Mouse (Mus musculus): ENCODE results near the gene Wipf1.

Gene Wipf1

DNA sequence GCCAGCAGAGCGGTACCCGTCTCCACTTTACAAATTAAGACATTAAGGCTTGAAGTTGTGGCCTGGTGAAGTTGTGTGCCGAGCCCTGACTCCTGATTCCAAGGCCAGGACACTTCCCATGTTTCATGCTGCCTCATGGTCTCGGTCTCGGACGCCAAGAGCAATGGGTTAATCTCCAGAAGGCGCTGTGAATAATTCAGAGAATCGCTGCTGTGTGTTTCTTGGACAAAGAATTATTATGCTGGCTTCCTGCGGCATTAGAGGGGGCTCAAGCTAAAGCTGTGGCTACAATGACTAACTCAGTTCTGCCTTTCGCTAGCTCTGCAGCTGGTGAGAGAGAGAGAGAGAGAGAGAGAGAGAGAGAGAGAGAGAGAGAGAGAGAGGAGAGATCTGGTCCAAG is 85.5 kb downstream of the Wipf1 start:
- CTCF ChIA-PET: no interaction called here

DNA sequence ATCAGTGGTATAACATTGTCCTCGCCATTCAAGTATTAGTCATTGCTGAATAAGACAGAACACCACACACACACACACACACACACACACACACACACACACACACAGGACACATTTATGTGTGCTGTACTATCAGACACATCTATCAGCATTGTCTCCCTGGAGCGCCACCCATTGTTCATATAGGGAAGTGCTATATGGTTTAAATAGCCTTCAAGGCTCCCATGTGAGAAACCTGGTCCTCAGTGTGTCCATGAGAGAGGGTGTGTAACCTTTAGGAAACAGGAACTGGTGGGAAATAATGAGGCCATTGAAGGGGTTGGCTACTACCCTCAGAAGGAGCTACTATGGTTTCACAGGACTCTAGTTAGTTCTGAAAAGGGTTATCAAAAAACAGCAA is 87.5 kb downstream of the Wipf1 start:
- CTCF ChIA-PET: no interaction called here

DNA sequence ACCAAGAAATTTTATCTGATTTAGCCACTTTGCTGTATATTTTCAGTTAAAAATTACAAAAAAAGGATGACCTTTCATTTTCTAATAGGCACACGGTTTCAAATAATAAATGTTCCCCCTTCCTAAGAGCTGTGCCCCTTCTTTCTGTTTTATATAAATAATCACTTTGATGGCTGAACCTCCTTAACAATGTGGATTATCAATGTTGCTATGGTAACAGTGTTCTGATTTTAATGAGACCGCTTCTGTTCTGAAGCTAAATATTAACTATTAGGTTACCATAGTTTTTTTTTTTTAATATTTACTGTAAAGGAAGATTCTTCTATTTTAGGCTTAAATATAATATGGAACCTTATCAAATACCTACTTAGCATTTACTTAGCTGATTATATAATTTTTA is 89.2 kb downstream of the Wipf1 start:
- CTCF ChIA-PET: interaction anchor here (0.6 to 0.7 kb wide), 3 partner anchors 10 to 491 kb away, joined by 3 to 6 read pairs (median 4); no protein-coding TSS in a partner anchor

DNA sequence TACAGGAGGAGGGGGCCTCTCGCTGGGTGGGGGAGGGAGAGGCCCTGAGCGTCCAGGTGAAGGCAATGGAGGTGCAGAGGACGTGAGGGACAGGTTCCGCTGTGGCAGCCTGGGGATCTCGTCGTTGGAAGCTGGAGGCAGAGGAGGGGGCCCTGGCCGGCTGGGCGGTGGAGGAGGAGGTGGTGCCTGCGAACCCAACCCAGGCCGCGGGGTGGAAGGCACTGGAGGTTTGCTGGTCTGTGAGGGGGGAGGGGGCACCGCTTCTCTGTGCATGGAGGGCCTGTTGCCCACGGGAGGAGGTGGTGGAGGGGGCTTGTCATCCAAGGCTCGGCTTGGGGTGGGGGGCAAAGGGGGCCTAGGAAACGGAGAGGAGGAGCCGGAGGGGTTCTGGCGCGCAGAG is 92.6 kb downstream of the Wipf1 start:
- CTCF ChIA-PET: no interaction called here

GRCm38 (mm10) chr2:73435847-73436246 is 93.7 kb downstream of the Wipf1 start:
- CTCF ChIA-PET: no interaction called here

- CTCF ChIA-PET: no interaction called here
Observed at GRCm38 (mm10) chr2:73431959-73432396, 97.6 kb downstream of the Wipf1 start.

DNA sequence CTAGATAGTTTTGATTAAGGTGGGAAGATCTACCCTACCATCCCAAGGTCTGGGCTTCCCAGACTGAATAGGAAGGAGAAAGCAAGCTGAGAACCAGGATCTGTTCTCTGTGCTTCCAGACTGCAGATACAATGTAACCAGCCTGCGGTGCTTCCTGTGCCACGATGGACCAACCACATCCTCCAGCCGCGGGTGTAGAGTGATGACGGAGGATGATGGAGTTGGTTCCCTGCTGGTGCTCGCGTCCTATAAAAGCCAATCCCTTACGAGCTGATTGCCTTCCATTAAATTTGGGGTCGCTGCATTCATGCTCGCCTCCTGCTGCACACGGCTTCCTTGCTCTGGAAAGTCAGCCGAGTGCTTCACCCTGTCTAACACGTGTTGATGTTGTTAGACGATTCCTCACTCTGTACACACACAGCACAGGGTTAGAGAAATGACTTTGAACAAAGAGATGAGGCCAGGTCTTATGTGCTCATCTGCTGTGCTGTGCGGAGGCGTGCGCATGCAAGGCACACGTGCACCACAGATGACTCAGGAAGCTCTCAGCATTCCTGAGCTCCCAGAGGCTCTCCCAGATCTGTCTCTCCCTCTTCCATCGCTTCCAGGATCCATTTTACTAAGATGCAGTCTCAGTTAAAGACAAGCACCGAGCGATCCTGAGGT is 100.6 kb downstream of the Wipf1 start:
- CTCF ChIA-PET: interaction anchor here (0.6 kb wide), 1 partner anchor 12 kb away, joined by 3 read pairs; no protein-coding TSS in a partner anchor

- CTCF ChIA-PET: interaction anchor here (0.6 kb wide), 1 partner anchor 140 kb away, joined by 3 read pairs; no protein-coding TSS in a partner anchor
Observed at GRCm38 (mm10) chr2:73427293-73427692, 102.2 kb downstream of the Wipf1 start.

DNA sequence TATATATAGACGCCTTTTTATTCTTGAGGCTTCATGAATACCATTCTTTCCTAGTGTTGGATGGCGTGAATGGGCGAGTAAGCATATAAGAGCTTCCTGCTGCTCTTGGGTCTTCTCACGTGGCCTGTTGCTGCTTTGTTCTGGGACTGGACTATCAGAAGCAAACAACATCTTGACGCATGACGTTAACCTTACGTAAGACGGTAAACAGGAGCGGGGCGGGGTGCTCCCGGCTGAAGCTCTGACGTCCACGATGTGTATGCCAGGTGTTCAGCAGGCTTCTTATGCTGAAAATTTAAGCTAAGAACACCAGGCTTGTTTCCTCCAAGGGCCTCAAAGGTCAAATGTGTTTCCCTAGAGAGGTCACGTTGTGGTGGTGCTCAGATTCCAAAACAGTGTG is 103.7 kb downstream of the Wipf1 start:
- CTCF ChIA-PET: interaction anchor here (1.1 kb wide), 1 partner anchor 11 kb away, joined by 3 read pairs; no protein-coding TSS in a partner anchor

DNA sequence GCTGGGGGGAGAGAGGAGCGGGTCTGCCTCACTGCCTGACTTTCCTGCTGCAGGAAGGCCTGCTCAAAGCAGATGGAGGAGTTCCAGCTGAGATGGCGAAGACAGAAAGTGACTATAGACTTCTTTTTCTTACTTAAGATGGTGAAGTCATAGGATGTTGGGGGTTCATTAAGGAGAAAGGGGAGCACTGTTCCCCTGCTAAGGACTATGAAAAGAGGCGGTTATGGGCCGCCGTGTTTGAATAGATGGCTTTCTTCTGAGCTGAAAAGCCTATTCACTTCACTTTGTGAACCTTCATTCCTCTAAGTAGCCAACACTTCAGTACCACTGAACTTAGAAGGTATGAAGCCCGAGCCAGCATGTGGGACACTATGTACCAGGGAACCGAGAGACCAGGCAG is 109.8 kb downstream of the Wipf1 start:
- CTCF ChIA-PET: interaction anchor here (0.6 kb wide), 2 partner anchors 473 to 846 kb away, joined by 3 to 6 read pairs; no protein-coding TSS in a partner anchor

DNA sequence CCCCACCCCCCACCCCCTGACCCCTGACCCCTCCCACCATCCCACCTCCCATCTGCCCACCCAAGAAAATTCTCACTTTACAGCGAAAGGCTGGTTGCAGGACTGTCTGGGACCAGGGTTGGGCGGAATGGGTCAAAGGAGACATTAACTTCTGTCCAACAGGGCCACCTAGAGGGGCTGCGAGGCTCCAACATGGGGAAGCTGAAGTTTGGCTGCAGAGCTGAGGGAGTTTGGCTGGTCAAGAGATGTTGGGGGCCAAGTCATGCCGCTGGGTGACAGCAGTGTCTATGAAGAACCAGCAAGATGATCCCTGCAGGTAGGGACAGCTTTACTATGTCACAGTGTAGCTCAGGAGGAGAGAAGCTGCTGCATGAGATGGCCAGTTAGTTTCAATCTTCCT is 110.2 kb downstream of the Wipf1 start:
- CTCF ChIA-PET: interaction anchor here (0.6 kb wide), 2 partner anchors 472 to 846 kb away, joined by 3 to 6 read pairs; no protein-coding TSS in a partner anchor

DNA sequence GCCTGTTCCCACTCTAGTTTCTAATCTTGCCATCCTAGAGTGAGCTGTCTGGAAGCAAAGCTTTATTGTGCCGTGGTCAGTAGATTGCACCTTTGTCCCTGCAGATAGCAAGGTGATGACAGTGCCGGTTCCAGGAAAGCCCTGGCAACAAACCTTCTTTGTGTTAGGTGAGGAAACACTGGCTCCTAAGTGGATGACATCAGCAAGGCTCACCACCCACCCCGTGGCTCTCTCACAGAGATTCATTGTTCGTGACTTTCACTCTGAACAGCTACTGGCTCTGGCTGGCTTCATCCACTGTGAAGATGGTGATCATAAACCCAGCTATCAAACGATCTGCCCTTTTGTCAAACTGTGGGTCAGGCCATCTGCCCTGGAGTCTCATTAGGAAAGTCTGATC is 113.6 kb downstream of the Wipf1 start:
- CTCF ChIA-PET: interaction anchor here (0.5 kb wide), 1 partner anchor 51 kb away, joined by 3 read pairs; no protein-coding TSS in a partner anchor

DNA sequence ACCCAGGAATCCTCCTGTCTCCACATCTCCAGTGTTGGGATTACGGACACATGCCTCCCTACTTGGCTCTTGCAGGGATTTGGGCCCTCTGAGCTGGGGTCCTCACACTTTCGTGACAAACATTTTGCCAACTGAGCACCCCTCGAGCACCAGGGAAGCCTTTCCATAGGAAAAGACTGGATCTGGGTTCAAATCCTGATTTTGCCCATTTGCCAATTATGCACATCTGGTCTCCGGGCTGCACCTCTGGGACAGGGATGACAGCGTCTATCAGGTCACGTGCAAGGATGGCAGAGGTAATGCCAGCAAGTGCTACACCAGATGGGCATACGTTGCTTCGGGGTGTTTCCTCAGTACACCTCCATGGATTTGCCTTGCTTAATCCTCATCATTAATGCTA is 119.5 kb downstream of the Wipf1 start:
- CTCF ChIA-PET: interaction anchor here (0.5 kb wide), 1 partner anchor 1024 kb away, joined by 3 read pairs; no protein-coding TSS in a partner anchor

DNA sequence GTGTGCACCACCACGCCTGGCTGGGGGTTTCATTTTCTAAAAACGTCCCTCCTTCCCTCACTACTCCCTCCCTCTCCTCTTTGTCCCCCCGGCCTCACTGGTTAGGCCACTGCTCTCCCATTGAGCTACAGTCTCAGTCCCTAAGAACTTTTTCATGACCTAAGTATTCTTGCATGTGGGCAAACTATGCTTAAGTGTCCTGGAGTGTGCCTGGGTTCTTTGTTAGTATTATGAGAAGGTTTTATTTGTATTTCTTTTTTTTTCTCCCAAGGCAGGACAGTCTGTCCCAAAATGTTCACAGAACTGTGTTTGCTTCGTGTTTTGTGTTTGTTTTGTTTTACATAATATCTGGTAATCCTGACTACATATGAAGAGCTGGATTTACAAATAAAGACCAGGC is 121.9 kb downstream of the Wipf1 start:
- CTCF ChIA-PET: no interaction called here

GRCm38 (mm10) chr2:73406336-73406915 is 123.1 kb downstream of the Wipf1 start:
- CTCF ChIA-PET: interaction anchor here (0.7 kb wide), 1 partner anchor 114 kb away, joined by 10 read pairs; no protein-coding TSS in a partner anchor

- CTCF ChIA-PET: no interaction called here
Observed at GRCm38 (mm10) chr2:73404980-73405379, 124.6 kb downstream of the Wipf1 start.

DNA sequence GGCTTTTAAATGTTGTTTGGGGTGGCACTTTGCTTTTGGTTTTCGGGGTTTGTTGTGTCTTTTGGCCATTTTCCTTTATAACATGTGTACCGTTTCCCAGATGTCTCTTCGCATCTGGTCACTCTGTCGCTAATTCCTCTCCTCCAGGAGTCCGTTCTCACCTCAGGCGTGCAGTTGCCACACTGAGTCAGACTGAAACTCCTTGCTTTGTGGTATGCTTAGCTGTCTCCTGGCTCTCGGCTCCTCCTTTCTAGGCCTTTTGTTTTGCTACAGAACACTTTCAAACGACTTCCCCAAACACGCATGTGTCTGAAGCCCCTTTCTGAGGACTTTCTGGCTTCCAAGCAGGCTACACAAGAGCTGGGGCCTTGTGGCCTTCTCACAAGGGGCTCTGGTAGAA is 125.1 kb downstream of the Wipf1 start:
- CTCF ChIA-PET: interaction anchor here (0.6 kb wide), 1 partner anchor 47 kb away, joined by 5 read pairs; no protein-coding TSS in a partner anchor

- CTCF ChIA-PET: interaction anchor here (0.6 kb wide), 1 partner anchor 46 kb away, joined by 5 read pairs; no protein-coding TSS in a partner anchor
Observed at GRCm38 (mm10) chr2:73403385-73404013, 126.0 kb downstream of the Wipf1 start.

DNA sequence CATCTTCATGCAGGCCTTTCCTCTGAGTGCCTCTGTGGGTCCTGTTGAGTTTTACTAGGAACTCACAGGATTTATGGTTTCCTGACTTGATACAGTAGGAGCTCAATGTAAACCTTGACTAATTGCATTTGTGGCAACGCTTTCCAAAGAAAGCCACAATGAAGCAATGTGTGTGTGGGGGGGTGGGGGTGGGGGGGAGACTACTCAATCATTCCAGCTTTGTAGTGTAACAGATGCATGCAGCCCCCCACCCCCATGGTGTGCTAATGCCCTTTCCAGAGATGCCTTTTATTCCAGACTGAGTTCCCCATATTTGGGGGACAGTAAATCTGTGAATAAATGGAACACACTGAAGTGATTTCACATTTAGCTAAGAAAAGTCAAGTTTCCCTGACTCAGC is 127.8 kb downstream of the Wipf1 start:
- CTCF ChIA-PET: interaction anchor here (0.5 kb wide), 1 partner anchor 374 kb away, joined by 7 read pairs; no protein-coding TSS in a partner anchor

GRCm38 (mm10) chr2:73397476-73397875 is 132.1 kb downstream of the Wipf1 start:
- CTCF ChIA-PET: no interaction called here

- CTCF ChIA-PET: no interaction called here
Observed at GRCm38 (mm10) chr2:73396828-73397325, 132.7 kb downstream of the Wipf1 start.

DNA sequence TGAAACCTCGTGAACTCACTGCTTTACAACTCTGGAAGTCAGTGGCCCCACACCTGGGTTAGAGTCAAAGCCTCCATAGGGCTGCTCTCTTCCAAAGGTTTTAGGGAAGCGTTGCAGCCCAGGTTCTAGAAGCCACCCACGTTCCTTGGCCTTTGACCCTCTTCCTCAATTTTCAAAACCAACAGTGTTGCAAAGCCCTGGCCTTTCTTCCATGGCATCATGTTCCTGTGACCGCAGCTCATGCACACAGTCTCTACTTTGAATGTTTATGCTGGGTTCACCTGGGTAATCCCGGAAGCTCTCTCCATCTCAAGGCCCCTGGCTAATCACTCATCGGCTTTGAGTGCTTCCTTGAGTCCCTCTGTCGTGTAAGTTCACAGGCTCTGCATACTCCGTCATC is 134.0 kb downstream of the Wipf1 start:
- CTCF ChIA-PET: no interaction called here
